Mouse (Mus musculus) liver, adult 2 months (tissue): Measurements from ENCODE around the gene Tmem100. TPM values are rescaled to one million over a fixed set of nuclear protein-coding genes. Genes with fewer than 3 reads are reported as not detected.

Experiments used
- DNase-seq: peaks from one replicate; pipeline ENCODE4 v3.0.0-alpha.2; 2011; ENCODE audit warnings: low read depth, low spot score; ENCODE audit errors: extremely low read depth
- H3K27ac ChIP-seq: fragments of 200-500 bp; replicated peaks from 2 replicates; pipeline ENCODE4 v1.5.1; 2012; ENCODE audit warnings: low read depth, mild to moderate bottlenecking, control low read depth, inconsistent platforms, low read length; ENCODE audit not compliant: insufficient read depth
- H3K27me3 ChIP-seq: fragments of 200-500 bp; 2 replicates; pipeline ENCODE4 v1.6.1; 2012; ENCODE audit warnings: mild to moderate bottlenecking, moderate library complexity, low read length, inconsistent platforms; ENCODE audit not compliant: control insufficient read depth, insufficient read depth
- H3K36me3 ChIP-seq: fragments of 200-500 bp; 2 replicates; pipeline ENCODE4 v1.6.1; 2012; ENCODE audit warnings: low read length, inconsistent platforms; ENCODE audit not compliant: control insufficient read depth, insufficient read depth
- H3K4me1 ChIP-seq: fragments of 200-500 bp; 2 replicates; pipeline ENCODE4 v1.6.1; 2011; ENCODE audit warnings: low read length; ENCODE audit not compliant: control insufficient read depth, insufficient read depth
- H3K4me3 ChIP-seq: fragments of 200-500 bp; 2 replicates; pipeline ENCODE4 v1.5.1; 2011; ENCODE audit warnings: low read depth, mild to moderate bottlenecking, control low read depth, low read length, moderate library complexity; ENCODE audit not compliant: insufficient read depth
- H3K79me2 ChIP-seq: fragments of 200-500 bp; 2 replicates; pipeline ENCODE4 v1.6.1; 2012; ENCODE audit warnings: inconsistent platforms, mild to moderate bottlenecking, low read length, moderate library complexity; ENCODE audit not compliant: control insufficient read depth, insufficient read depth
- H3K9ac ChIP-seq: fragments of 200-500 bp; 2 replicates; pipeline ENCODE4 v1.6.1; 2012; ENCODE audit warnings: low read depth, mild to moderate bottlenecking, control low read depth, inconsistent platforms, low read length
- CTCF ChIP-seq: fragments of 200-500 bp; IDR thresholded peaks from 2 replicates; pipeline ENCODE4 v1.5.1; 2011; ENCODE audit warnings: low read depth, low read length, control low read depth
- POLR2A ChIP-seq: fragments of 200-500 bp; IDR thresholded peaks from 2 replicates; pipeline ENCODE4 v1.6.1; 2011; ENCODE audit warnings: low read length, control low read depth; ENCODE audit not compliant: insufficient read depth; ENCODE audit errors: extremely low read depth
- WGBS: fragments of 180-500 bp; shearing (Covaris S2); methylation state at CpG from one replicate; pipeline ENCODE4 v1.1.7; 2018; 5-methylcytosine and 5-hydroxymethylcytosine counted together
- polyA plus RNA-seq: library from polyadenylated mRNA; depleted of rRNA; stranded (reverse); fragments of >200 nt; gene quantifications from 2 replicates; pipeline ENCODE4 v1.2.3, GENCODE M21; 2012; rRNA removed
- total RNA-seq: library from RNA; depleted of rRNA; stranded (reverse); fragments of >200 nt; gene quantifications from 2 replicates; pipeline ENCODE4 v1.2.3, GENCODE M21; 2014; rRNA removed

Tmem100 gene
- total and polyA plus RNA-seq, 2 experiments = 0.09 TPM; not detected in 1

DNA sequence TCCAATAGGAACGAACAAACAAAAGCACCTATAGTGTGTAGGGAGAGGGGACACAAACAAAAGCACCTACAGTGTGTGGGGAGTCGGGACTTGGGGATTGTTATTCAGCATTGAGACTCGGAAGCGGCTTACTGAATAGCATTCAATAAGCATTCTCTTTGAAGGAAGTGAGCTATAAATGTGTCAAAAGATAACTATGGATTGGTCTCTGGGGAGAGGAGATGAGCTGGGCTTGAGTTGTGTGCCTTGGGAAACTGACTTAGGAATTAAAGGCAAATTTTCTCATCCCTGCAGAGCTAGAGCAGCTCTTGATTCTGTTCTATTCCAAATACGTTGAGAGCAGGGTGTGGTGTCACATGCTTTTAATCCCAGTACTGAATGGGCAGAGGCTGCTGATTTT lies 54.0 kb downstream of the Tmem100 start:
- TF ChIP-seq CTCF (no peak), POLR2A (no peak)
- Histone ChIP-seq H3K27me3 (no peaks in the 10 kb centered on the region), H3K27ac (no peak overlapping the region), H3K79me2 (no peaks in the 10 kb centered on the region), H3K9ac (no peak overlapping the region), H3K36me3 (no peaks in the 10 kb centered on the region), H3K4me3 (no peak overlapping the region), H3K4me1 (no peaks in the 10 kb centered on the region; the same call in 1 of the 2 replicates)
- WGBS = 73% methylated on average over 5 of the region's 5 CpGs
- no peak for DNase-seq

Other genes starting within 250 kb of the Tmem100 start
- gene Pctp, start 27.5 kb upstream of the Tmem100 start, total RNA-seq = 43.4 and 63.1 TPM in 2 replicates
- 18.5 and 22.0 TPM in 2 replicates for gene Pctp, start 27.5 kb upstream of the Tmem100 start, polyA plus RNA-seq
- gene Gm45716, start 157.3 kb downstream of the Tmem100 start, total RNA-seq = 3.6 and 4.9 TPM in 2 replicates
- gene Gm45716, start 157.3 kb downstream of the Tmem100 start, polyA plus RNA-seq = 1.9 and 2.5 TPM in 2 replicates
- 98.6 and 124 TPM in 2 replicates for gene Mmd, start 219.1 kb downstream of the Tmem100 start, total RNA-seq
- 60.3 and 86.5 TPM in 2 replicates for gene Mmd, start 219.1 kb downstream of the Tmem100 start, polyA plus RNA-seq